Mouse (Mus musculus) heart, postnatal 25 days (tissue): ENCODE measurements around the gene Nr1d2. TPM values are rescaled to one million over a fixed set of nuclear protein-coding genes. Genes with fewer than 3 reads are reported as not detected.
"Not testable (repeated sequence)": the region's sequence is repeated elsewhere in the genome, so short reads cannot be mapped to it uniquely, and the experiment has no call there.

ENCODE experiments used
- DNase-seq: peaks from one replicate; pipeline ENCODE4 v3.0.0; 2022; ENCODE audit warnings: low spot score
- intact Hi-C: fragments of 180-260 bp; cut with DNase I; formaldehyde crosslinking; loops from one replicate; pipeline ENCODE4 v1.15.1; 2025
- total RNA-seq, 2 experiments: library from RNA; stranded (reverse); gene quantifications; 2 replicates each; pipeline ENCODE4 v1.2.3; 2021

Gene Nr1d2
- 100 to 1,000 TPM in 1 of 2 experiments, 10 to 100 TPM in 1; 43.3 to 115 TPM for total RNA-seq

DNA sequence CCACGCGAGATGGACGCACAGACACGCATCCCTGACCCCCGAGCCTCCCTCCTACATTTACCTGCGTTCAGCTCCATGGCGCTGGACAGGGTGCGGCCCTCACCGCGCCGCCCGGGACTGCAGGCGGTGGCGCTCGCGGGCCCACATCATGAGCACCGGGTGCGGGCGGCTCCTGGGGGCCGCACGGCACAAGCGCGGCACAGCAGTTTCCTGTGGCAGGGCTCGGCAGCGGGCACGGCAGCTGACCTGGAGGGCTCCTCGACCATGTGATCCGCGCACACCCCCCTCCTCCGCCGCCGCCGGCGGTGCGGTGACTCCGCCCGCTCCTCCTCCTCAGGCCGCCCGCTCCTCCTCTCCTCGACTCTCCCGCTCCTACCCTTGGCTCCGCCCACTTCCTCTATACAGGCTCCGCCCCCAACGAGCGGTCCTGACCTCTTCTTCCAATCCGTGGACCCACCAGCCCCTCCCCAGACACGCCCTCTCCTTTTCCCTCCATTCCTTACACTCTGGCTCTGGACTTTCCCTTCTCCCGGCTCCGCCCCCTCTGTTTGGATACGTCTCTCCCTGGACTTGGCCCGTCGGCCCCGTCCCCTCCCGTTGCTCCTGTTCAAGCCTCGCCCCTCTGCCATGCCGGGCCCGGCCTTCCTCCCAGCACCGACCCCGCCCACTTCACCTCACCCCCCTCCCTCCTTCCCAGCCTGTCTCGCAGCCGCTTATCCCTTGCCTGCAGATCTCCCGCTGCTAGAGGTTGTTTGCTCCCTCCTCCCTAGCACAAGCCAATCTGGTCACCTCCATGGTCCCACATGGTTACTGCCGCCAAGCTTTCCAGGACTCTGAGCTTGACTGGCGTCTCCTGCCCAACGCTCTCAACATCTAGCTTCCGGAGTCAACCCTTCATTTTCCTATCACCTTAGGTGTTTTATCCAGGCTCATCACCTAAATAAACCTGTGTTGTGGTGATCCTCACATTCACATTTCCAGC lies at the start of gene Nr1d2:
Gene Nr1d2, minus strand, starts transcription at position 378 of the 982 bp plus-strand sequence.
- intact Hi-C loops, result no loop called here
- peak; percentile 99 for DNase-seq

DNA sequence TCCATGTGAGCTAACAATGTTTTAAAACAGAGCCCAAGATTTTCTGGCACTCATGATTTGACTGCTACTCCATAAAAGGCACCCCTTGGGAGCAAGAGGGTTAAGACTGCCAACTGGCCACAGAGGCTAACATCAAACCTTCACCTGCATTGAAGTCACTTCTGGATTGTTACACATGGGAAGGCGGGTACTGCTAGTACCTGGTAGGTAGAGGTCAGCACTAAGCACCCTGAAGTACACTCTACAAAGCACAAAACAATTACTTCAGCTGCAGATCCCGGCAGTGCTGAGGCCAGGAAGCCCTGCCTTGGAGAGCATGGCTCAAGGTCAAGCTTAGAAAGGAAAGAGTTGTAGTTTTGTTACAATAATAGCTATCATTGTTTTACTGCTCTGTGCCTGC lies 48.5 kb upstream of the Nr1d2 start:
- intact Hi-C loops, result no loop called here
- DNase-seq, result no peak

DNA sequence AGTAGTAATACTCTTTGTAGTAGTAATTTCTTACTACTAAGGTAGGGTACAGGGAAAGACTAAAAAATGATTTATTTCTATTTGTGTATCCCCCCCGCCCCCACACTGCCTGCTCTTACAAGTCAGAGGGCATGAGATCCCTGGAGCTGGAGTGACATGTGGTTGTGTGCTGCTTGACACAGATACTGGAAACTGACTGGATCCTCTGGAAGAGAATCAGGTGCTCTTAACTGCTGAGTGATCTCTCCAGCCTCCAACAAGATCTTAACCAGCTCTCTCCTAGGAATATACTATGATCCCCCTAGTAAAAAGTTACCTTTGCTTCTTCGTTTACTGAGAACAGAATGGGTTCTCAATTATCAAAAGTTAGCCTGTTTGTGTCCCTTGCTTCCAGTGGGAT lies 47.5 kb upstream of the Nr1d2 start:
- intact Hi-C loops, result no loop called here
- DNase-seq, result no peak

DNA sequence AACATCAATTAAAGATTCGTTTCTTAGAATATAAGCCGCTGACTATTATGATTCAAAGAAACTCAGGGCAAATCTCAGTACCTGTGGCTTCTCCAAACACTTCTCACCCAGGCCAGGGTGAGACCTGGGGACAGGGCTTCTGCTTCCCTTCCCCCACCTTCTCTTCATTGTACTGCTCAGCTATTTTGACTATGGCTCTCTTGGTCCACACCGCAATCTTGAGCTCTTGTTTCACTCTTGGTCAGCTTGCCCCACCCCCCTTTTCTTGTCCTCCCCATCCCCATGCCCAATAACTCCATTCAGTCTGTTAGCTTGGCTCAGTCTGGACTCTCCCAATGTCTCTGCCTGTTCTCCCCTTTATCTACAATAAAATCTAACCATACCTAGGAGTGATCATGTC lies 46.5 kb upstream of the Nr1d2 start:
- intact Hi-C loops, result no loop called here
- DNase-seq, result no peak

DNA sequence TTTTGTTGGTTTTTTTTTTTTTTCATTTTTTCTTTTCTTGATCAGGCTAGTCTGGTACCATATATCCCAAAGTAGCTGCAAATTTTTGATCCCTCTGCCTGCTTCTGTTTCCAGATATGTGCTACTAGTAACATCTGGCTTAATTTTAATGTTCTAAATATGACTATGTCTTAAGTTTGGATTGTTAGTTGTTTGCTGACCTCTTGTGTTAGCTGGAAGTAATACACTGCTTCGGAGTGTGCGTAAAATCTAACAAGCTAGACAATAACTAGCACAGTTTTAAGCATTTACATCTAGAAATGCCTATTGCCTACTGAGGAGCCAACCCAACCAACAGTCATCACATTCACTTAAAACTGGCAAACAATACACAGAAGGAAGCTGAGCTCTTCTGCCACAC lies 45.7 kb upstream of the Nr1d2 start:
- intact Hi-C loops, result loop anchor here (5.0 kb wide), 1 partner anchor 72 kb away; no protein-coding TSS in a partner anchor

DNA sequence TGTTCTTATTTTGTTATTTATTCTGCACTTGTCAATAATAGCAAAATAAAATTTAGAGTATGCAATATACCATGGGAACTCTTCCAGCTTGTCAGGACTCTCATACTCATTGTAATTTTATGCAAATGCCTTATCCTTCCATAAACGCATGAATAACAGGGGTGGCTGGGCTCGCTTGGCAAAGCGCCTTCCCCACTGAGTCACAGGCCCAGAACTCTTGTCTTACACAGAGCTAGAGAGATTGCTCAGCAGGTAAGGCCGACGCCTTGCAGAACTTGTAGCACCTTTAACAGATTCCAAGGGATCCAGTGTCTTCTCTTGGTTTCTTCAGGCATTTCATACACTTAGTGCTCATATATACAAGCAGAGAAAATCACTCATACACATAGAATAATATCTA lies 41.4 kb upstream of the Nr1d2 start:
- intact Hi-C loops, result loop anchor here (5.0 kb wide), 1 partner anchor 68 kb away; no protein-coding TSS in a partner anchor
- no peak for DNase-seq

More for the DNA sequence above, 45.7 kb upstream of the Nr1d2 start:
- no peak for DNase-seq

DNA sequence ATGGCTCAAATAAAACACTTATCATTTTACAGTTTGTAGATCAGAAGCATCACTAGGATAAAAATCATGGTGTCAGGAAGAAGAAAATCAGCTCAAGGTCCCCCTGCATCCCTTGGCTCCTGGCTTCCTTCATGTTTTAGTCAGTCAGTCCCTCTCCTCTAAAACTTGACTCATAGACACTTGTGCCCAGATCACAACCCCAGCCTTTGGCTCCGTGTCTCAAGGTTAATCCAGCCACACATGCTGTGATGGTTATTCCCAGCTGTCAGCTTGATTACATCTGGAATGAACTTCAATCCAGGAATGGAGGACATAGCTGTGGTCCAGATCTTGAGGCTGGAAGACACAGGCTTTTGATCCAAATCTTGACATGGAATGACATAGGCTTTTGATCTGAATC lies 35.6 kb upstream of the Nr1d2 start:
- intact Hi-C loops, result loop anchor here (5.0 kb wide), 1 partner anchor 58 kb away; the partner anchor contains the start of gene Ube2e1
- DNase-seq, result no peak

DNA sequence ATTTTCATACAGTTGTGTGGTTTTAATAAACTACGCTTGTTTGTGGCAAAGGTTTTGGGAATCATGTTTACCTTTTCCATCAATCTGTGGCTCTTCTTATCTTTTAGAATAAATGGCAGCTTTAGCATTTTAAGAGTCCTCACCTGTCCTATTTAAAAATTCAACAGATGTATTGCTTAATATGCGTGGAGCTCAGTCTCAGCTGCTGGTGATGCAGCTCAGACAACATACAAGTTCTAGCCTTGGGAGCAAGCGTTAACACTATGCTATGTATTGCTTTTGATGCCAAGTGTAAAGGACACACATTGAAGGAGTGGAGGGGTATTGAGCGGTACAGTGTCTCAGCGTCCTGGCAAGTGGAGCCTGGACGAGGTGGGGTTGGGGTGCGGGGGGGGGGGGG lies 32.7 kb upstream of the Nr1d2 start:
- DNase-seq, result no peak
- intact Hi-C loops, result loop anchor here (5.0 kb wide), 1 partner anchor 61 kb away; the partner anchor contains the start of gene Ube2e1

DNA sequence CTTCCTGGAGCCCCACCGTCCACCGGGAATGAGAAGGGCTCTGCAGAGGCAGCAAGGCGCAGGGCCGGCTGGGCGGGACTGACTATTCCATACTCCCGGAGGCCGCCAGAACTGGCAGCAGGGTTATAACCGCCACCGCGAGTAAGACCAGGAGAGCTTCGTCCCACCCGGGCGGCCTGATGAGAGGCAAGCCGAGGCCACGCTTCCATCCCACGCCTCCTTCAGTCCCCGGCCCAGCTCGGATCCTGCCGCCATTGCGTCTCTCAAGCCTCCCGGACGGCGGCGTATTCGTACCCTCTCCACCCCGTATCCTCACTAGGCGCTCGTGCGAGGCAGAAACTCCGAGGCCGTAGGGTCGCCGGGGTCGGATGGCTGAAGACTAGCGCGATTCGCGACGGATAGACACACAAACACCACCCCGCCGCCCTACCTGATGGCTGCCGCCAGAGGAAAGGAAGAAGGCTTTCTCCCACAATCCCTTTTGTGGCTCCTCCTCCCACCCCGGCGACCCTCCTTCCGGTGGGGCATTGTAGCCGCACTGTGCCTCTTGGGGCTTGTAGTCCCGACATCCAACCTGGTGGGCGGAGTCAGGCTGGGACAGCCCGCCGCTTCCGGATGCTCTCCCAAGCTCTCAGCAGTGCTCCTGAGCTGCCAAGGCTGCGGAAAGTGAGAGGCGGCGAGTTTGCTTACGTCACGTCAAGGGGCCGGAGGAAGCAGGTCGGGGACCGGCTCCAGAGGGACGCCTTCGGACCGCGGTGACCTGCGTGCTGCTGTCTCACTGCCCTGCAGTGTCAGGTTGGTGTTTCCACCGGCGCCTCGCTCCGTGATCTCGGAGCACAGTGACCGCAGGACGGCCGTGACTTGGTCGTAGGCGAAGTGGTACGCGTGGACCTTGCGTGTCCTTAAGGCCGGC lies 31.9 kb upstream of the Nr1d2 start, which contains the start of the genes Nkiras1 and Rpl15:
Gene Nkiras1, plus strand, starts transcription at position 608 of the 913 bp plus-strand sequence.
Gene Rpl15, minus strand, starts transcription at position 863 of the 913 bp plus-strand sequence.
- DNase-seq, result peak; percentile 99
- intact Hi-C loops, result loop anchor here (5.0 kb wide), 1 partner anchor 62 kb away; the partner anchor contains the start of gene Ube2e1

DNA sequence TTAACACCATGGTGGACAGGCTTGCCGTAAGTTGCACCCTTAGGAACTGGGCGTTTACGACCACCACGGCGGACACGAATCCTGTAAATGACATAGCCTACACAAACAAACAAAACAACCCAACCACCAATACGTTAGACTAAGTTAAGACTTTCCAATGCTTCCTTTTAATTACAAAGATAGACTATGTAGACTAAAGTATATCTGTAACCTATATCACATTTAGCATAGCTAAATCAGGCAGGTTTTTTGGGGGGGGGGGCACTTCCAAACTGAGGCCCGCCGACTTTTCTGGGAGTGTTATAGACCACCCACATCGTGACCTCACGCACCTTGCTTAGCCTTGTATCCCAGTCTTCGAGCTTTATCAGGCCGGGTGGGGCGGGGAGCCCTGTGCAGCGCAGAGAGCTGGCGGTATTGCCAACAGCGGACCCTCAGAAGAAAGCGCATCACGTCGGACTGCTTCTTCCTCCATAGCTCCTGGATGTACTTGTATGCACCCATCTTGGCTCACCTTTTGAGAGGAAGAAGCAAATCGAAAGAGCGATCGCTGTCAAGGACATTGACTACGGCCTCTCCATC lies 31.1 kb upstream of the Nr1d2 start:
- intact Hi-C loops, result loop anchor here (2.0 to 5.0 kb wide), 2 partner anchors 29 to 62 kb away; partner anchors contain the start of gene Ube2e1
- DNase-seq, result not testable (repeated sequence)

DNA sequence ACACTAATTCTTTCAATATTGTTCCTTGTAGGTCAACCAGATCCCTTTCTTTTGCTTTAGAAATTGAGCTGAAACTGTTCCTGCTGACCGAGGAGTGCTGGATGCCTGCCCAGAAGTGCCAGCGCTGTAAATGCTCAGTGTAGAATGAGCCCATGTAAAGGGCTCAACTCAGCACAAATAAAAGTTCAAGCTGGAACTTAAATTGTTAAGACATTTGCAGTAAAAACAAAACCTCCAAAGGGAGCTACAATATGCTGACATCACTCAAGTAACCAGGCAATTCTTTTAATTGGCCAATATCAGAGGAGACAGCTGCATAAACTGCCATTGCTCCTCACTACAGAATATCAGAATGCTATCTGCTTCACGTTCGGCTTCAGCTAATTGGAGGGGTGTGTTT lies 24.5 kb upstream of the Nr1d2 start:
- DNase-seq, result no peak

DNA sequence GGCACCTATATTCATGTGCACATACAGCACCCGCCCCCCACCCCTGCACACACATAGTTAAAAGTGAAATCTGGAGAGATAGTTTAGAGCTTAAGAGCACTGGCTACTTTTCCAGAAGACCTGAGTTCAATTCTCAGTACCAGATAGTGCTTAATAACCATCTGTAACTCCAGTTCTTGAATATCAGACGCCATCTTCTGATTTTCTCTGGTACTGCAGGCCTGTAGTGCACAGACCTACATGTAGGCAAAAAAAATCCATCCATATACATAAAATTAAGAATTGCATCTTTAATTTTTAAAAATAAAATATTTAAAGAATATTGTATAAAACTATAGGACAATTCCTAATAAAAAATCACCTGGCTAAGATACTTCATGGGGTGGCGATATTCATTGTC lies 22.3 kb upstream of the Nr1d2 start:
- intact Hi-C loops, result no loop called here
- no peak for DNase-seq

More for the DNA sequence above, 24.5 kb upstream of the Nr1d2 start:
- intact Hi-C loops, result loop anchor here (2.0 kb wide), 1 partner anchor 21 kb away; no protein-coding TSS in a partner anchor

DNA sequence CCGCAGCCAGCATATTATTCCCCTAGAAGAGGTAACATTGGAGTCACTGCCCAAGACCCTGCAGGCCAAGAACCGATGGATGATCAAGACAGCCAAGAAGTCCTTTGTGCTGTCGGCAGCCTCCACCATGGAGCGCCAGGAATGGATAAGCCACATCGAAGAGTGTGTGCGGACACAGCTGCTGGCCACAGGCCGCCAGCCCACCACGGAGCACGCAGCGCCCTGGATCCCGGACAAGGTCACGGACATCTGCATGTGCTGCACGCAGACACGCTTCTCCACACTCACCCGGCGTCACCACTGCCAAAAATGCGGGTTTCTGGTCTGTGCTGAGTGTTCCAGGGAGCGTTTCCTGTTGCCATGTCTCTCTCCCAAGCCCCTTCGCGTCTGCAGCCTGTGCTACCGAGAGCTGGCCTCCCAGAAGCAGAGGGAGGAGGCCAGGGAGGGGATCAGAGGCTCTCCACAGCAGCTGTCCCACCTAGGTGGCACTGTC lies 3.8 kb upstream of the Nr1d2 start:
- intact Hi-C loops, result loop anchor here (2.0 kb wide), 1 partner anchor 20 kb away; no protein-coding TSS in a partner anchor
- no peak for DNase-seq

DNA sequence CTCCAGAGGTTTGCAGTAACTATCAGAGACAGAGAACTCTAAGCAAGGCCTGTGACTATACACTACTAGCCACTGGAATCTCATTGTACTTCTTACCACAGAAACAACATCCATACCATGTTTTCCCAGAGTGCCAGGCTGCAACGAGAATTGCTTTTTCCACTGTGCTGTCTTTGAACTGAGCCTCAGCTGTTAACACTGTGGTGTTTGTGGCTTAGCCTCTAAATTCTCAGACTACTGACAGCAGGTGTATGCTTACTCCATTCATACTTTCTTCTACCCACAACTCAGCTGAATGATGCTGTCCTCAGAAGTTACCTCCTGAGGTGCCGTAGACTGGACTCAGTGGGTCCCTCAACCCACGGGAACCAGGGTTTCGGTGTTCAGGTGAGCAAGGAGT lies 2.9 kb upstream of the Nr1d2 start:
- intact Hi-C loops, result loop anchor here (2.0 kb wide), 2 partner anchors 21 to 27 kb away; no protein-coding TSS in a partner anchor
- no peak for DNase-seq

DNA sequence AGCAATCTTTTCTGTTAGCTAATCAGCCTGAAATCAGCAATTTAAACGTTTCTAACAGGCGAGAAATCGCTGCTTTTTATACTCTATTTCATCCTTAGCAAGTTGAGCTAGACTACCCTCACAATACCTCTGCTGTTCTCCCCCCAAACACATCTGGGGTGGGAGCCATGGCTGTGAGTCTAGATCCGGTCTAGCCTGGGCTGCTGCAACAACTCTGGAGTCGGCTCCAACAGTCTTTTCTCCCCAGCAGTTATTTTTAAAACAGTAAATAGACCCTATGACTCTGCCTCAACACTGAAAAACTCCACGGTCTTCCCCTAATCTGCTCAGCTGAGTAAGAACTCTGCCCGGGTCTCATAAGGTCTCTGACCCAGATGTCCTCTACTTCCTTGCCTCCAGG lies 1.2 kb upstream of the Nr1d2 start:
- DNase-seq, result no peak
- intact Hi-C loops, result loop anchor here (2.0 kb wide), 1 partner anchor 29 kb away; no protein-coding TSS in a partner anchor

DNA sequence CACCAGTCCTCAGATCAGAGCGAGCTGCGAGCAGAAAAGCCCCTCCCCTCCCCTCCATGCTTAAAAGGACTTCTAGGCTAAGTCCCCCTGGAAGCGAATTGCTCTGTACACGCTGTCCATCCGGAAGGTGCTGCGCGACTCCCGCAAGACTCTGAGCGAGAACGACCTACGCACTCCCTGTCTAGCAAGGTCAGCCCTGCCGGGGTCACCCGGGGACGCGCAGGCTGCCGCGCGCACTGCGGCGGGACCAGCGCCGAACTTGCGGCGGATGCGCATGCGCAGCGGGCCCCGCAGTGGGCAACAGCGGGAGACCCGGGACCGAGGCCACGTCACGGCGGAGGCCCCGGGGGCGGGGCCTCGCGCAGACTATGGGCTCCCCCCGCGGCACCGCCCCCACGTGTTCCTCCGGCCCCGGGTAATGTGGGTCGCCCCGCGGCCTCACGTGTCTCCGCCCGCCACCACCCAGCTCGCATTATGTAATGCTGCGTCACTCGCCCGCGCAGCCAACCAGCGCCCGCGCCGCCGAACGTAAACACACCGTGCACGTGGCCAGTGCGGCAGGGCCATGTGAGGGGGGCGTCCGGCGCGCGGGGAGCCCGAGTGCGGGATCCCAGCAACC lies 687 bp downstream of the Nr1d2 start:
- intact Hi-C loops, result no loop called here
- peak; percentile 98 for DNase-seq

DNA sequence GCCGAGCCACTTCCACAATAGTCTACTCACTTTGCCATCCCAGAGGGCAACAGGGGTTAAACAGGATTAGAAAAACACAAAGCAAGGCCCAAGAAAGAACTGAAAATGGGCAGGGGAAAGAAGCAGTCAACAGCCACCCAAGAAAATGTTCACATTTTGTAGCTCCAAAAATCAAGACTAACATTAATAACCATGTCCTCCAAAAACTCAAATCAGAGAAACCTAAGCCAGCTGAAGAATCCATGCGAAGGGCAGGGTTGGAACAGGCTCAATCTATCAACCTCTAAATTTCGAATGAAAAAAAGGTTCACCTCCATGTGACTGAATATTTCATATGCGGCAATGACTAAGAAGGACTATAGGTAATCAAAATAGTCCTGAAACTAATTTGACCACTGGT lies 1.5 kb downstream of the Nr1d2 start:
- intact Hi-C loops, result no loop called here
- DNase-seq, result no peak

DNA sequence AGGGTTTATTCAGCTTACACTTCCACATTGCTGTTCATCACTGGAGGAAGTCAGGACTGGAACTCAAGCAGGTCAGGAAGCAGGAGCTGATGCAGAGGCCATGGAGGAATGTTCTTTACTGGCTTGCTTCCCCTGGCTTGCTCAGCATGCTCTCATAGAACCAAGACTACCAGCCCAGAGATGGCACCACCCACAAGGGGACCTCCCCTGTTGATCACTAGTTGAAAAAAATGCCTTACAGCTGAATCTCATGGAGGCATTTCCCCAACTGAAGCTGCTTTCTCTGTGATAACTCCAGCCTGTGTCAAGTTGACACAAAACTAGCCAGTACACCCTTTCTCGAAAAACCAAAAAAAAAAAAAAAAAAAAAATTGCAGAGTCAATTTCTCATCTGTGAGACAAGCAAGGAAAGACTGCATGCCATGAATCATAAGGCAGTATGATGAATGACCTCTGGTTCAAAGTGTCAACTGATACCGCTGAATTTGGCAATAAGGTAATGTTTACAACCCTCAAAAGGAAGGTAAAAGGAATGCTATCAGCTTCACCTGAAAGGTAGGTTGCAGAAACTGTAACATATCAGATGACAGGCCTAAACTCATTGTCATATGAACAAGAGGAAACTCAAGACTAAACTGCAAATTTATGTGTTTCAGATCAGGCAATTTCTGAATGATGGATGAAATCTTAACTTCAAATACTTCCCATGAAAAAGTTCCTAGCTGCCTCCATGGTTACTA lies 2.3 kb downstream of the Nr1d2 start:
- intact Hi-C loops, DNase-seq: not testable (repeated sequence)
